Mouse (Mus musculus): ENCODE measurements at regions not wholly inside any gene's neighbourhood (a gene's known extent, or its start where the extent isn't known, plus 50 kb on each side); places are given as distances from the start of the nearest gene placed in this dataset.

DNA sequence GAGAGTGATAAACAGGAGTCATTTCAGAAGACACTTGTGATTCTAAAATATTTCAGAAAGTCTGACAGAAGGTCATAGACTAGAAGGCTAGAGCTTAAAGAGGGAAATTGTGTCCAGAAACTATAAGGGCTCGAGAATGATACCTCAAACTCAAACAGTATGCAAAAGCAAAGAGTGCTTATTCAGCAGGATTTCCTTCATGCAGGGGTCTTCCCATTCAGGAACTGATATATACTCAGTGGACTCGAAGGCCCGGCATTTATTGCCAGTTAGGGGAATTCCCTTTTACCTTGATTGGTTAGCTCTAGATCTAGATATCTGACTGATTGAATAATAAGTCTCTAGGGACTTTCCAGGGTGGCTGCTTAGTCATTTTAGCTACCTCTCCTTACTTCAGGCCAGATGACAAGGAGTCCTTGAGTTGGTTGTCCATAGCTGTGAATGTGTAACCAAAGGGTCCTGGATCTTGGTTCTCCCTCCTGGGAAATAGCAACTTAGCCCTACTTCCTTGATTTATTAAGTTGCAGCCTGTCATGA, 312.6 kb upstream of the Gm38303 start:
- H3K27me3 ChIP-seq (ENCODE audit: control insufficient read depth in 1 of 2, insufficient read depth in 2 of 2, low read length in 2 of 2), result no peaks in the 10 kb centered on the region
- no peak for DNase-seq (ENCODE audit: low read depth, low spot score)
- H3K36me3 ChIP-seq (ENCODE audit: control insufficient read depth in 1 of 2, insufficient read depth in 2 of 2, low read length in 2 of 2), result no peaks in the 10 kb centered on the region
- H3K4me1 ChIP-seq (ENCODE audit: control insufficient read depth in 1 of 2, insufficient read depth in 2 of 2, low read length in 2 of 2), result no peaks in the 10 kb centered on the region
- no peak overlapping the region for H3K4me3 ChIP-seq (ENCODE audit: control insufficient read depth in 1 of 2, insufficient read depth in 1 of 2, low read depth in 2 of 2, low read length in 2 of 2)
- H3K27ac ChIP-seq (ENCODE audit: control insufficient read depth, low read depth, low read length), result no peak overlapping the region
- H3K9ac ChIP-seq (ENCODE audit: control insufficient read depth, low read depth, low read length, poor library complexity, severe bottlenecking), result no peak overlapping the region
- no peaks in the 10 kb centered on the region for H3K9me3 ChIP-seq (replicated peaks; ENCODE audit: insufficient read depth, low read length)
- no peaks in the 10 kb centered on the region for H3K79me2 ChIP-seq (ENCODE audit: control insufficient read depth, insufficient read depth, low read length, poor library complexity)
- TF ChIP-seq UBTF (IDR thresholded peaks at IDR 0.05; ENCODE audit: borderline replicate concordance, insufficient read depth, low read depth, low read length) (no peak), BHLHE40 (IDR thresholded peaks at IDR 0.05; ENCODE audit: borderline replicate concordance, low read depth, low read length) (no peak), ZC3H11A (IDR thresholded peaks at IDR 0.05; ENCODE audit: low read depth, low read length) (no peak), GATA1 (IDR thresholded peaks at IDR 0.05; ENCODE audit: low read depth, low read length) (no peak), POLR2A (IDR thresholded peaks at IDR 0.05; ENCODE audit: control insufficient read depth in 1 of 2, insufficient read depth in 1 of 2, low read depth in 1 of 2, low read length in 2 of 2, poor library complexity in 1 of 2) (no peak), CHD1 (IDR thresholded peaks at IDR 0.05; ENCODE audit: low read depth, low read length) (no peak), ETS1 (IDR thresholded peaks at IDR 0.05; ENCODE audit: low read depth, low read length) (no peak)

Measured in MEL (cell line).